8 mouse cellular contexts compared by ENCODE assay signal in genomic region chr2:140670963-140671702, GRCm38 (mm10). TPM values are rescaled to one million over a fixed set of nuclear protein-coding genes. Genes with fewer than 3 reads are reported as not detected.
A peak's percentile ranks its signal among the peaks of the same experiment; 100 is the strongest.
DNase-seq lines count a peak whose midpoint lies in the region; ATAC-seq lines count a peak whose summit lies in the region.

Gene Flrt3 (minus strand): TSS chr2:140671469.

- peak within 1 kb of the TSS; percentile 90 for H3K27ac ChIP-seq in embryonic facial prominence, embryonic 15.5 days (replicated peaks)
- peak within 1 kb of the TSS; percentile 86 for H3K27ac ChIP-seq in heart, embryonic 10.5 days
- peak within 1 kb of the TSS; percentile 33 for H3K27ac ChIP-seq in kidney, embryonic 14.5 days (ENCODE audit: low read depth, low read length)
- H3K27ac ChIP-seq in limb, embryonic 13.5 days, result peak within 1 kb of the TSS; percentile 85
- H3K27ac ChIP-seq in midbrain, embryonic 14.5 days (replicated peaks; ENCODE audit: low read depth, low read length), result peak within 1 kb of the TSS; percentile 88
- H3K27ac ChIP-seq in stomach, embryonic 16.5 days (ENCODE audit: low read length), result peak within 1 kb of the TSS; percentile 75

- peaks cover 12% of the 10 kb centered on the region for H3K27me3 ChIP-seq in erythroblast, embryonic 14.5 days (ENCODE audit: control insufficient read depth)
- no peaks in the 10 kb centered on the region for H3K27me3 ChIP-seq in embryonic facial prominence, embryonic 15.5 days
- peaks cover 3% of the 10 kb centered on the region; the same call in 1 of the 2 replicates for H3K27me3 ChIP-seq in heart, embryonic 10.5 days (ENCODE audit: insufficient read depth, poor library complexity, severe bottlenecking)
- no peaks in the 10 kb centered on the region for H3K27me3 ChIP-seq in kidney, embryonic 14.5 days (ENCODE audit: control insufficient read depth, insufficient read depth, low read length)
- no peaks in the 10 kb centered on the region for H3K27me3 ChIP-seq in limb, embryonic 13.5 days
- H3K27me3 ChIP-seq in midbrain, embryonic 14.5 days (ENCODE audit: control insufficient read depth, insufficient read depth, low read length), result no peaks in the 10 kb centered on the region
- H3K27me3 ChIP-seq in stomach, embryonic 16.5 days (ENCODE audit: control insufficient read depth, insufficient read depth, low read length), result no peaks in the 10 kb centered on the region

- H3K9ac ChIP-seq in embryonic facial prominence, embryonic 15.5 days, result peak within 1 kb of the TSS; percentile 79
- H3K9ac ChIP-seq in kidney, embryonic 14.5 days (ENCODE audit: low read depth, low read length), result peak within 1 kb of the TSS; percentile 70
- peak within 1 kb of the TSS; percentile 82 for H3K9ac ChIP-seq in limb, embryonic 13.5 days
- H3K9ac ChIP-seq in midbrain, embryonic 14.5 days (replicated peaks; ENCODE audit: low read length), result peak within 1 kb of the TSS; percentile 78
- peak within 1 kb of the TSS; percentile 74 for H3K9ac ChIP-seq in stomach, embryonic 16.5 days (ENCODE audit: low read length)

- peak; percentile 96 for DNase-seq in heart, embryonic 10.5 days (ENCODE audit: low spot score)
- peak; percentile 97 for DNase-seq in midbrain, embryonic 14.5 days

- WGBS in embryonic facial prominence, embryonic 15.5 days, result 1% methylated on average over 26 of the region's 26 CpGs
- 1% methylated on average over 26 of the region's 26 CpGs for whole genome bisulfite sequencing in heart, embryonic 10.5 days
- WGBS in kidney, embryonic 14.5 days, result under 1% methylated on average over 26 of the region's 26 CpGs
- WGBS in limb, embryonic 13.5 days, result under 1% methylated on average over 26 of the region's 26 CpGs
- WGBS in midbrain, embryonic 14.5 days, result under 1% methylated on average over 26 of the region's 26 CpGs
- under 1% methylated on average over 26 of the region's 26 CpGs for WGBS in stomach, embryonic 16.5 days

- no peaks in the 10 kb centered on the region for H3K4me1 ChIP-seq in erythroblast, embryonic 14.5 days (ENCODE audit: control insufficient read depth)
- H3K4me1 ChIP-seq in embryonic facial prominence, embryonic 15.5 days, result peaks cover 13% of the 10 kb centered on the region
- H3K4me1 ChIP-seq in heart, embryonic 10.5 days, result peaks cover 9% of the 10 kb centered on the region
- peaks cover 11% of the 10 kb centered on the region; the same call in 1 of the 2 replicates for H3K4me1 ChIP-seq in kidney, embryonic 14.5 days (ENCODE audit: control insufficient read depth, insufficient read depth, low read length)
- H3K4me1 ChIP-seq in limb, embryonic 13.5 days, result peaks cover 16% of the 10 kb centered on the region
- H3K4me1 ChIP-seq in midbrain, embryonic 14.5 days (ENCODE audit: control insufficient read depth, insufficient read depth, low read length), result peaks cover 12% of the 10 kb centered on the region
- peaks cover 4% of the 10 kb centered on the region for H3K4me1 ChIP-seq in stomach, embryonic 16.5 days (ENCODE audit: control insufficient read depth, insufficient read depth, low read length)

- H3K36me3 ChIP-seq in erythroblast, embryonic 14.5 days (ENCODE audit: control insufficient read depth), result no peaks in the 10 kb centered on the region
- H3K36me3 ChIP-seq in embryonic facial prominence, embryonic 15.5 days, result no peaks in the 10 kb centered on the region
- H3K36me3 ChIP-seq in heart, embryonic 10.5 days, result no peaks in the 10 kb centered on the region
- H3K36me3 ChIP-seq in kidney, embryonic 14.5 days (ENCODE audit: control insufficient read depth, insufficient read depth, low read length), result no peaks in the 10 kb centered on the region
- H3K36me3 ChIP-seq in limb, embryonic 13.5 days, result no peaks in the 10 kb centered on the region
- H3K36me3 ChIP-seq in midbrain, embryonic 14.5 days (ENCODE audit: control insufficient read depth, insufficient read depth, low read length), result no peaks in the 10 kb centered on the region
- H3K36me3 ChIP-seq in stomach, embryonic 16.5 days (ENCODE audit: control insufficient read depth, insufficient read depth, low read length), result no peaks in the 10 kb centered on the region

- no peaks in the 10 kb centered on the region for H3K9me3 ChIP-seq in erythroblast, embryonic 14.5 days (ENCODE audit: control insufficient read depth, low read length)
- H3K9me3 ChIP-seq in embryonic facial prominence, embryonic 15.5 days (replicated peaks), result no peaks in the 10 kb centered on the region
- no peaks in the 10 kb centered on the region for H3K9me3 ChIP-seq in heart, embryonic 10.5 days
- no peaks in the 10 kb centered on the region for H3K9me3 ChIP-seq in kidney, embryonic 14.5 days (ENCODE audit: control insufficient read depth, low read length)
- no peaks in the 10 kb centered on the region for H3K9me3 ChIP-seq in limb, embryonic 13.5 days
- H3K9me3 ChIP-seq in midbrain, embryonic 14.5 days (ENCODE audit: control insufficient read depth, low read length), result no peaks in the 10 kb centered on the region
- H3K9me3 ChIP-seq in stomach, embryonic 16.5 days (replicated peaks; ENCODE audit: control insufficient read depth, low read length), result no peaks in the 10 kb centered on the region

- H3K4me3 ChIP-seq in erythroblast, embryonic 14.5 days (replicated peaks), result peak within 1 kb of the TSS; percentile 36
- H3K4me3 ChIP-seq in embryonic facial prominence, embryonic 15.5 days (replicated peaks), result peak within 1 kb of the TSS; percentile 64
- H3K4me3 ChIP-seq in heart, embryonic 10.5 days, result peak within 1 kb of the TSS; percentile 69
- H3K4me3 ChIP-seq in kidney, embryonic 14.5 days (ENCODE audit: low read length), result peak within 1 kb of the TSS; percentile 65
- H3K4me3 ChIP-seq in limb, embryonic 13.5 days, result peak within 1 kb of the TSS; percentile 66
- peak within 1 kb of the TSS; percentile 70 for H3K4me3 ChIP-seq in midbrain, embryonic 14.5 days (replicated peaks; ENCODE audit: low read depth, low read length)
- peak within 1 kb of the TSS; percentile 66 for H3K4me3 ChIP-seq in stomach, embryonic 16.5 days (replicated peaks; ENCODE audit: low read length)

- peak within 1 kb of the TSS; percentile 51 for H3K4me2 ChIP-seq in embryonic facial prominence, embryonic 15.5 days (replicated peaks)
- peak within 1 kb of the TSS; percentile 62 for H3K4me2 ChIP-seq in kidney, embryonic 14.5 days (replicated peaks; ENCODE audit: low read depth, low read length)
- H3K4me2 ChIP-seq in limb, embryonic 13.5 days (replicated peaks), result peak within 1 kb of the TSS; percentile 64
- peak within 1 kb of the TSS; percentile 55 for H3K4me2 ChIP-seq in midbrain, embryonic 14.5 days (ENCODE audit: low read length)
- H3K4me2 ChIP-seq in stomach, embryonic 16.5 days (ENCODE audit: low read depth, low read length), result peak within 1 kb of the TSS; percentile 53

- ATAC-seq in erythroblast, adult 5-6 weeks (replicated peaks; ENCODE audit: low FRiP score, poor library complexity, severe bottlenecking), result no peak
- peak; percentile 98 for ATAC-seq in embryonic facial prominence, embryonic 15.5 days (ENCODE audit: insufficient number of reproducible peaks, low FRiP score, low TSS enrichment, low read depth)
- peak; percentile 99 for ATAC-seq in kidney, embryonic 14.5 days (ENCODE audit: low FRiP score, low TSS enrichment)
- ATAC-seq in limb, embryonic 13.5 days (ENCODE audit: low FRiP score, low read depth), result peak; percentile 98
- ATAC-seq in midbrain, embryonic 14.5 days (ENCODE audit: low FRiP score, low TSS enrichment), result peak; percentile 96
- peak; percentile 98 for ATAC-seq in stomach, embryonic 16.5 days (ENCODE audit: insufficient read depth, low FRiP score)

RNA-seq across cellular contexts. Expression of gene Flrt3, which starts in this region (rescaled TPM):
- 0.01 and 0.10 TPM in 2 replicates for polyA plus RNA-seq in erythroblast, embryonic 14.5 days (2012)
- total RNA-seq in erythroblast, adult 5-6 weeks (2015; ENCODE audit: low replicate concordance), result not detected in 2 replicates
- total RNA-seq in erythroblast, adult 5-6 weeks (2017; ENCODE audit: low replicate concordance), result not detected in 2 replicates
- polyA plus RNA-seq in embryonic facial prominence, embryonic 15.5 days (2015; fragmentation: Nextera tagmentation; extraction: Ambion mirVana), result 53.9 and 60.5 TPM in 2 replicates
- polyA plus RNA-seq in heart, embryonic 10.5 days (2016; fragmentation: Nextera tagmentation; extraction: Ambion mirVana), result 42.0 and 64.3 TPM in 2 replicates
- 18.6 and 27.5 TPM in 2 replicates for polyA plus RNA-seq in kidney, embryonic 14.5 days (2014; fragmentation: Nextera tagmentation; extraction: Ambion mirVana)
- 53.0 and 55.5 TPM in 2 replicates for polyA plus RNA-seq in limb, embryonic 13.5 days (2015; fragmentation: Nextera tagmentation; extraction: Ambion mirVana)
- 39.5 and 62.5 TPM in 2 replicates for polyA plus RNA-seq in midbrain, embryonic 14.5 days (2014; fragmentation: Nextera tagmentation; extraction: Ambion mirVana)
- polyA plus RNA-seq in stomach, embryonic 16.5 days (2015; fragmentation: Nextera tagmentation; extraction: Ambion mirVana), result 19.5 and 20.1 TPM in 2 replicates

Comparison
In these comparisons a context has a peak if more than half of its experiments do, and no peak if none do; other contexts are left out.
1. RNA of gene Flrt3 (polyA plus RNA-seq): 42.0 to 64.3 TPM in heart, embryonic 10.5 days, 39.5 to 62.5 TPM in midbrain, embryonic 14.5 days, 53.9 to 60.5 TPM in embryonic facial prominence, embryonic 15.5 days, 53.0 to 55.5 TPM in limb, embryonic 13.5 days, 18.6 to 27.5 TPM in kidney, embryonic 14.5 days and 19.5 to 20.1 TPM in stomach, embryonic 16.5 days; 0.01 to 0.10 TPM in erythroblast, embryonic 14.5 days; every median in the first group is over 10 times any median in the second.
2. H3K27ac ChIP-seq: peak in every context shown above with its lines; median percentile 90 in embryonic facial prominence, embryonic 15.5 days; 88 in midbrain, embryonic 14.5 days; 86 in heart, embryonic 10.5 days; 85 in limb, embryonic 13.5 days; 75 in stomach, embryonic 16.5 days; 33 in kidney, embryonic 14.5 days.
3. Peak in every context shown above with its lines, with median percentiles within 50 percentile points of each other: H3K4me3 ChIP-seq, H3K4me2 ChIP-seq and H3K9ac ChIP-seq.